Mouse (Mus musculus): ENCODE data around the gene Smim10l1.

Gene Smim10l1

DNA sequence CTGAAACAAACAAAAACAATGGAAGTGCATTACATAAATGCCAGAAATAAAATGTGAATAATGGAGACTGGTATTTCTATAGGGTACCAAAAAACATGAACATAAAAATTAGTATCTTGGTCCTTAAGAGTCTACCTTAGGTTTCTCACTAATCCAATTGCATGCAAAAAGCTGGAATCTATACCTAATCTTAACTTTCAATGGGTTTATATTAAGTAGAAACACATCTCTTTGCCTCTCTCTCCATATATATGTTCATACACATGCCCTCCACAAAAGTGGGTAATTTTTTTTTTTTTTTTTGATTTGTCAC lies at the start of gene Smim10l1:
Smim10l1 (plus strand) TSS at position 301 of the 313 bp plus-strand sequence.
- DNase-seq, result no peak

DNA sequence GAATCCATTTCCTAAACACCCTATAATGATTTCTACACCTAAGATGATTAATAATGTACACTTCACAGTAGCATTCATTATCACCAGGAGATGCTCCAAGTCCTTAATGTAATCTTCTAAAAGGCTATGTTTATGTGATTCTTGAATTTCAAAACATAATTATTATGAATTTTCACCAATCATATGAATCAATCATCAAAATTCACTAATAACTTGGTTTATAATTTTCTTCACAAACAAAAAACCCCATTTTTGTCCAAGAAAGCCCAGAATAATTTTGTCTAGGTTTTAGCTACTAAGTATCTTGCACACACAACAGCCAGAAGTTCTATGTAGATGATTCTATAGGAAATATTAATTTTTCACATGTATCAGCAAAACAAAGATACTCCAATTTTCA lies 49.0 kb upstream of the Smim10l1 start, which contains the start of gene Tas2r140:
Tas2r140 (minus strand) TSS at position 101 of the 400 bp plus-strand sequence.
- DNase-seq, result no peak

DNA sequence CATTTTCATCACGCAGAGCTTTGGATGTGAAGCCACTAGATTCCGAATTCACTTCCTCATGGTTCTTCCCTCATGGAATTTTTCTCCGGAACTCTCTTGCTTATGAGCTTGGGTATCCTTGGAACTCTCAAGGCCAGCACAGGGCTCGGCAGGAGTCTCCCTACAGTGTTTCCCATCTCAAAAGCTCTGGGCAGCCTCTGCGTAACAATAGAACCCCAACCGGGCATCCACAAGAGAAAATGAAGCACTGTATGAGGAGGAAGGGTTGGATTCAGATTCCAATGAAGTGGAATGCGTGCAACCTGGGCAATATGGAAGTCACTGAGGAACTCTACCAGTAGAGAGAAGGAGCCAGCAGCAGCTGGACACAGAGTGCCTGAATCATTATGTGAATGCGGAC lies 12.5 kb upstream of the Smim10l1 start:
- DNase-seq, result no peak

DNA sequence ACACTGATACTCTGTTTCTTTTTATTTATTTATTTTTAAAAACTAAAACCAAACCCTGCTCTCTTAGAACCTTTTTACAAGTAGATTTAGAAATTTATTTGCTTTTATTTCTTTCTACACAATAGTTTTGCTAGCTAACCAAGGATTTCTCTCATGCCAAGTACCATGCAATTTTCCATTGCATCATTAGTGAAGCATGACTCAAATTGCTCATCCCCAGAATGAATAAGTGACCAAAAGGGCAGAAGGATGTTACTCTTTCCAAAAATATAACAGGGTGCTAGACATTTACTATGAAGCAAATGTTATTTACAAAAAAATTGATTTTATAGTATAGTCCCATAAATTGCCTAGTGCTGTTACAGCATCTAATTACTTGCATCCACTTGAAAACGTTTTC lies 2.3 kb upstream of the Smim10l1 start:
- no peak for DNase-seq

DNA sequence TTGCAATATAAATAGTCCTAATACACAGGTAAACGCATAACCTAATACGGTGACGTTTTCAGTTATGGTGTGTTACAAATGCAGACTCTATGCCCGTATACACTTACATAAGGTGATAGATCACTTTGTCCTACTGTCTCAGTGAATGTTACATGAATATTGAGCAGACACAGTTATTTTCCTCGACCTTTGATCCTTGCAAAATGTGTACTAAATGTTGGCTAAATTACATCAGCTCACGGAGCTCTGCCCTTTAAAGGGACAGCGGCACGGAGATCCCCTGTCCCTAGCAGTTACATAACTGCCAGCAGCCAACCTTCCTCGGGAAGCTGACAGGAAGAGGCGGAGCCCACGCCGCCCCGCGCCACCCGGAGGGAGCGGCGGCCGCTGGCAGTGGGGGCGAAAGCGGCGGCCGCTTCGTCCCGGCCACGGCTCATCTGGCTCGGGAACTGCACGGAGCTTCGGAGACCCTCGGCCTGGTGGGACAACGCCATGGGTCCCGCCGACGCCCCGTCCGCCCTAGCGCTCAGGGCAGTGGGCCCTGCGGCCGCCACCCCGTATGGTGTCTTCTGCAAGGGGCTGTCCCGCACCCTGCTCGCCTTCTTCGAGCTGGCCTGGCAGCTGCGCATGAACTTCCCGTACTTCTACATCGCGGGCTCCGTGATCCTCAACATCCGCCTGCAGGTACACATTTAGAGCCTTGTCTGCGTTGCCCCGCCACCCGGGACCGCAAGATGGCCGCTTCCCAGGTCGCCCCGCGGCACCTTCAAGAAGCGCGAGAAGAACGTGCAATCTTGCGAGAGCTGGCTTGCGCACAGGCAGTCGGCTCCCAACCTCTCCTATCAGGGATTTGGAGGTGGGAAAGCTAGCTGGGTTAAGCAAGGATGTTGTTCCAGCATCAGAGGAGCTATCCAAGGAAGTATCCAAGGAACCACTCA lies 482 bp downstream of the Smim10l1 start:
- DNase-seq, result peak; percentile 63 to 72
